Mouse (Mus musculus): ENCODE results near the gene Tmtc4.

DNA sequence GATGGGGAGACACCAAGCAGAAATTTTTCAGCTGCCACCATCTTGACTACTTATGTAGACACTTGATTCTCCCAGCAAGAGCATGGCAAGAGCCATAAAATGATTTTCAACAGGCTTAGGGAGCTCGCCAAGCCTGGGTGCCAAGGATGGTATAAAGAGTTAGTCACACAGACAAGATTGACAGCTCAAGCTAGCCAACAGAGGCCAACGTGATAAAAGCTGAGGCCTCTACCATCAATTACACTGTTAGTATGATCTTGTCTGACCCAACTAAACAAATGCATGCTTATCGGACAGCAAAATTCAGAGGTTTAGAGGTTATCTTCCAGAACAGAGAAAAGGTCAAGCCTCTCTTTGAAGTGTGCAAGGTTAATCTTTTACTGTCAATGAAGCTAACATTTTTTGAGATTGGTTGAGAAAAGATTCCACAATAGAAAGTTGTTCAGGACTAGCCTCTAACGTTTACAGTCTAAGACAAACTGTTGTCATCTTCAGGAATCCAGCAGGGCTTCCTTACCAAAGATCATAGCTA, 6.8 kb upstream of the Tmtc4 start:
- TF ChIP-seq CTCF (IDR thresholded peaks at IDR 0.05; ENCODE audit: control insufficient read depth, insufficient read depth, insufficient read length) = no peak
- no peak for TF ChIP-seq MAX (IDR thresholded peaks at IDR 0.05)

Measured in C2C12 (cell line).